Mouse (Mus musculus) kidney, adult 2 months (tissue): Measurements from ENCODE around the gene Shank2.
A peak's percentile ranks its signal among the peaks of the same experiment; 100 is the strongest.

Experiments
- CTCF ChIP-seq: fragments of 200-500 bp; conservative IDR thresholded peaks from 2 replicates; pipeline ENCODE4 v1.5.1; 2011; ENCODE audit warnings: low read depth, mild to moderate bottlenecking, control low read depth, low read length, moderate library complexity, mixed read lengths; ENCODE audit not compliant: insufficient read depth, insufficient read length
- POLR2A ChIP-seq: fragments of 200-500 bp; IDR thresholded peaks from one replicate; pipeline ENCODE4 v1.6.1; 2011; ENCODE audit warnings: low read depth, low read length, control low read depth

- peak; percentile 78 for TF ChIP-seq CTCF
- no peak for TF ChIP-seq POLR2A
These were observed 179.2 kb downstream of the Shank2 start for GRCm38 (mm10) chr7:144180885-144181284.
